Mouse (Mus musculus) kidney, postnatal 0 days (tissue): ENCODE measurements around the gene Ado. TPM values are rescaled to one million over a fixed set of nuclear protein-coding genes. Genes with fewer than 3 reads are reported as not detected.

ENCODE experiments used
- ATAC-seq: fragments of 200-750 bp; cut with Nextera tagmentation; replicated peaks from 2 replicates; pipeline ENCODE4 v1.8.0; 2017; ENCODE audit warnings: low read depth, moderate number of reproducible peaks, moderate TSS enrichment, moderate library complexity; ENCODE audit not compliant: low FRiP score
- DNase-seq: peaks from one replicate; pipeline ENCODE4 v3.0.0-alpha.2; 2016; ENCODE audit warnings: low spot score
- H3K27ac ChIP-seq: fragments of 300-500 bp; sonication (generic); 2 replicates; pipeline ENCODE4 v1.5.1; 2014; ENCODE audit warnings: mild to moderate bottlenecking
- H3K27me3 ChIP-seq: fragments of 300-500 bp; sonication (generic); 2 replicates; pipeline ENCODE4 v1.6.1; 2014; ENCODE audit warnings: low read length, mixed read lengths; ENCODE audit not compliant: insufficient read depth
- H3K36me3 ChIP-seq: fragments of 300-500 bp; sonication (generic); 2 replicates; pipeline ENCODE4 v1.6.1; 2014; ENCODE audit warnings: low read length, mixed read lengths; ENCODE audit not compliant: insufficient read depth
- H3K4me1 ChIP-seq: fragments of 300-500 bp; sonication (generic); replicated peaks from 2 replicates; pipeline ENCODE4 v1.6.1; 2014; ENCODE audit warnings: antibody characterized with exemption, low read length, mixed read lengths; ENCODE audit not compliant: insufficient read depth
- H3K4me2 ChIP-seq: fragments of 300-500 bp; sonication (generic); 2 replicates; pipeline ENCODE4 v1.6.1; 2014; ENCODE audit warnings: mild to moderate bottlenecking, low read length, moderate library complexity, mixed read lengths
- H3K4me3 ChIP-seq: fragments of 300-500 bp; sonication (generic); replicated peaks from 2 replicates; pipeline ENCODE4 v1.5.1; 2014; ENCODE audit warnings: low read depth, low read length
- H3K9ac ChIP-seq: fragments of 300-500 bp; sonication (generic); 2 replicates; pipeline ENCODE4 v1.6.1; 2014; ENCODE audit warnings: low read depth, low read length
- H3K9me3 ChIP-seq: fragments of 300-500 bp; sonication (generic); replicated peaks from 2 replicates; pipeline ENCODE4 v1.6.1; 2016; ENCODE audit warnings: low read length, inconsistent platforms, mixed read lengths
- CTCF ChIP-seq: IDR thresholded peaks from 2 replicates; pipeline ENCODE4 v1.5.1; 2016; ENCODE audit warnings: antibody characterized with exemption, low read depth, mild to moderate bottlenecking, moderate library complexity
- WGBS: fragments of 180-500 bp; shearing (Covaris S2); extraction: QIAGEN DNeasy Blood & Tissue Kit; methylation state at CpG from one replicate; pipeline ENCODE4 v1.1.7; 2014; 5-methylcytosine and 5-hydroxymethylcytosine counted together
- polyA plus RNA-seq: library from polyadenylated mRNA; unstranded; fragments of >200 nt; fragmentation: Nextera tagmentation; extraction: Ambion mirVana; gene quantifications from 2 replicates; pipeline ENCODE4 v1.2.1, GENCODE M21; 2015

The Ado gene
- polyA plus RNA-seq, 1 experiment from 2014 or later, result 51.2 TPM

DNA sequence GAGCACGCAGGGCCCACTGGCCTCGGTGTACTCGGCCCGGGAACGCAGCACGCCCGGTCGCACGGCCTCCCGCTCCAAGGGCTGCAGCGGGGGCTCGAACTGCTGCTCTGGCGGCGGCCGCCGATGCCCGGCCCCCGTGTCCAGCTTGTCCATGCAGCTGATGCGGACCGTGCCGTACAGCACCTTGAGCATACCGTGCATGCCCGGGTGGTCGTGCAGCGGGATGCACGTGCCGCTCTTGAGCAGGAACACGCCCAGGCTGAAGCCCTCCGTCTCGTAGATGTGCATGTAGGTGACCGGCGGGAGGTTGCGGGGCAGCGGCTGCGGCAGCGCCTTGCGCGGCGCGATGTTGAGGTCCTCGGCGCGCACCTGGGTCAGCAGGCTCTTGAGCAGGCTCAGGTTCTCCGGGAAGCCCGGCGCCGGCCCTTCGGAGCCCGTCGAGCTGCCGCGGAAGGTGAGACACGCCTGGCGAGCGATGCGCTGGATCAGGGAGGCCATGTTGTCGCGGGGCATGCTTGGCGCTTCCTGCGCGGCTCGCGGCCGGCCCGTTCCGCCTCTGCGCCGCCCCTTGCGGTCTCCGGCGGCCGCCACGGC lies 397 bp downstream of the Ado start:
- peak overlapping the region; percentile 91 for H3K9ac ChIP-seq
- TF ChIP-seq CTCF, result no peak
- under 1% methylated on average over 66 of the region's 73 CpGs for WGBS

GRCm38 (mm10) chr10:67547850-67548260 lies 900 bp downstream of the Ado start:
- Histone ChIP-seq H3K36me3 (peaks cover 3% of the 10 kb centered on the region; the same call in 1 of the 2 replicates), H3K4me1 (peaks cover 9% of the 10 kb centered on the region; the same call in 1 of the 2 replicates), H3K9me3 (no peaks in the 10 kb centered on the region), H3K4me3 (peak overlapping the region; percentile 90), H3K27ac (peak overlapping the region; percentile 95), H3K27me3 (no peaks in the 10 kb centered on the region), H3K4me2 (peak overlapping the region; percentile 96), H3K9ac (peak overlapping the region; percentile 91)
- ATAC-seq (no peak; the same call in 1 of the 2 replicates), DNase-seq (peak; percentile 59)
- WGBS, result 1% methylated on average over 20 of the region's 20 CpGs
- peak; percentile 27; the same call in 1 of the 2 replicates for TF ChIP-seq CTCF

More for the DNA sequence above, 397 bp downstream of the Ado start:
- H3K36me3 ChIP-seq, result peaks cover 3% of the 10 kb centered on the region; the same call in 1 of the 2 replicates
- H3K27me3 ChIP-seq, result no peaks in the 10 kb centered on the region
- H3K4me1 ChIP-seq, result peaks cover 9% of the 10 kb centered on the region; the same call in 1 of the 2 replicates
- H3K4me3 ChIP-seq, result peak overlapping the region; percentile 90
- H3K27ac ChIP-seq, result peak overlapping the region; percentile 95
- ATAC-seq, result peak; percentile 75
- H3K4me2 ChIP-seq, result peak overlapping the region; percentile 96
- peak; percentile 65 for DNase-seq
- H3K9me3 ChIP-seq, result no peaks in the 10 kb centered on the region

DNA sequence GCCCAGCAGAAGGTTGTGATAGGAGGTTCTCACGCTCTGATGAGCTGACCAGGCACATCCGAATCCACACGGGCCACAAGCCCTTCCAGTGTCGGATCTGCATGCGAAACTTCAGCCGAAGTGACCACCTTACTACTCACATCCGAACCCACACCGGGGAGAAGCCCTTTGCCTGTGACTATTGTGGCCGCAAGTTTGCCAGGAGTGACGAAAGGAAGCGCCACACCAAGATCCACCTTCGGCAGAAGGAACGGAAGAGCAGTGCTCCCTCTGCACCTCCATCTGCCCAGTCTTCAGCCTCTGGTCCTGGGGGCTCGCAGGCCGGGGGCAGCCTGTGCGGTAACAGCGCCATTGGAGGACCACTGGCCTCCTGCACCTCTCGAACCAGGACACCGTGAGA lies 8.2 kb downstream of the Ado start:
- H3K27ac ChIP-seq, result no peak overlapping the region
- peaks cover 32% of the 10 kb centered on the region for H3K27me3 ChIP-seq
- ATAC-seq (no peak), DNase-seq (no peak)
- H3K4me1 ChIP-seq, result peaks cover 12% of the 10 kb centered on the region; the same call in 1 of the 2 replicates
- no peak overlapping the region for H3K4me2 ChIP-seq
- no peak overlapping the region for H3K9ac ChIP-seq
- no peak overlapping the region for H3K4me3 ChIP-seq
- 35% methylated on average over 19 of the region's 19 CpGs for WGBS
- no peaks in the 10 kb centered on the region for H3K9me3 ChIP-seq
- peaks cover 3% of the 10 kb centered on the region; the same call in 1 of the 2 replicates for H3K36me3 ChIP-seq
- TF ChIP-seq CTCF, result no peak

DNA sequence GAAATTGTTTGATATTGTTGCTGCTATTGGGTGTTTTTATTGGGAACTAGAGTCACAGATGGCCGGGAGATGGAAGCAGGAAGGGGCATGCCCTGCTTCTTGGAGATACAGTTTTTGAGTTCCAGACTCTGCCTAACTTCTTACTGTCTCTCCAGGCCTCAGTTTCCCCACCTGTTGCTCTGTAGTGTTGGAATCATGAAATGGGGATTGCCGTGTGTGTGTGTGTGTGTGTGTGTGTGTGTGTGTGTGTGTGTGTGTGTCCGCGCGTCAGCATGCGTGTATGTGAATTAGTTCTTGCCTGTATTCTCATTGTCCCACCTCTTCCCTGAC lies 9.4 kb downstream of the Ado start:
- Histone ChIP-seq H3K9ac (no peak overlapping the region), H3K27ac (no peak overlapping the region), H3K36me3 (0 out of 2 replicates have a peak, but pooled peaks cover under 1% of the 10 kb centered on the region), H3K9me3 (no peaks in the 10 kb centered on the region), H3K4me3 (no peak overlapping the region), H3K4me1 (peaks cover 12% of the 10 kb centered on the region; the same call in 1 of the 2 replicates), H3K27me3 (peaks cover 45% of the 10 kb centered on the region), H3K4me2 (peak overlapping the region; percentile 90)
- WGBS, result 49% methylated on average over 6 of the region's 6 CpGs
- no peak for TF ChIP-seq CTCF
- no peak for DNase-seq
- no peak for ATAC-seq

DNA sequence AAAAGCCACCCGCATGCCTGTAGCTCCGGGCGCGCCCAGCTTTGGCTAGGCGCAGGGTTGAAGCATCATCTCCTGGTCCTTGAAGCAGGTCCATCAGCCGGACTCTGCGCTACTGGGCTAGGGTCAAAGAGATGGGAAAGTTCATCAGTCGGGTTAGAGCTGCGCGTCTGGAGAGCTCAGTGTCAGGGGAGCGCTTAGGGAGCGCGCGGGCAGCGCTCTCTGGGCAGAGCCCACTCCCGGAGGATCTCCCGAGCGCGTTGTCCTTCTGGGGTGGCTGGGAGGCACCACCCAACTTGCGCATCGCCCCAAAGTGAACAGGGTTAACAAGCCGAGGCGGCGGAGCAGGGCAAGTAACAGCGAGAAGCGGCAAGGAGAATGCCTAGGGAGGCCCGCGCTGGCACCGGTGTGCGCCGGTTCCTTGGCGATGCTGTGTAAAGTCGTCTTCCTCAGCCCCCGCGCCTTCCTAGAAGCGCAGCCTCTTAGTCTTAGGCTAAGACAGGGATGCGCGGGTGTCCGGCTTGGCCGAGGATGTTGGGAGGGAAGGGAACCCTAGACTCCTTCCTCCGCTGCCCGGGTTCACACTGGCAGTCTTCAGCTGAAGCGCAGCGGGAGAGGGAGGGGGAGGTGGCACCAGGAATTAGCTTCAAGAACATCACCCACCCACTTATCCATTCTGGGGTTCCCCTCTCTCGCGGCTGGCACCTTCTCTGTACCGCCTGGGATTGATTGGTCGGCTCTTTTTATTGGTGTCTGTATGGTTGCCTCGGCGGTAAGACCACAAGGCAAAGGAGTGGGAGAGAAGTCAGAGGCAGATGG lies 10.0 kb downstream of the Ado start:
- H3K36me3 ChIP-seq, result no peaks in the 10 kb centered on the region
- no peak for ATAC-seq
- H3K4me3 ChIP-seq, result peak overlapping the region; percentile 53
- H3K9me3 ChIP-seq, result no peaks in the 10 kb centered on the region
- peaks cover 50% of the 10 kb centered on the region for H3K27me3 ChIP-seq
- no peak for DNase-seq
- TF ChIP-seq CTCF, result no peak
- WGBS, result under 1% methylated on average over 48 of the region's 50 CpGs
- peaks cover 12% of the 10 kb centered on the region; the same call in 1 of the 2 replicates for H3K4me1 ChIP-seq
- peak overlapping the region; percentile 90 for H3K4me2 ChIP-seq
- H3K9ac ChIP-seq, result no peak overlapping the region
- no peak overlapping the region for H3K27ac ChIP-seq

DNA sequence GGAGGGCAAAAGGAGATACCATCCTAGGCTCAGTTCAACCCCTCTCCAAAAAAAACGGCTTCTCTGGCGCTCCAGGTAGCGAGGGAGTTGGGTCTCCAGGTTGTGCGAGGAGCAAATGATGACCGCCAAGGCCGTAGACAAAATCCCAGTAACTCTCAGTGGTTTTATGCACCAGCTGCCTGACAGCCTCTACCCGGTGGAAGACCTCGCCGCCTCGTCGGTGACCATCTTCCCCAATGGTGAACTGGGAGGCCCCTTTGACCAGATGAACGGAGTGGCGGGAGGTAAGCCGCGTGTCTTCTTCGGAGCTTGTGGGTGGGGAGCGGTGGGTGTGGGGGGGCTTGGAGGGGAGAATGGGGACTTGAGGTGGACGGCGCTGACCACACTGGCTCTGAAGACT lies 10.6 kb downstream of the Ado start:
- Histone ChIP-seq H3K27me3 (peaks cover 56% of the 10 kb centered on the region), H3K4me3 (peak overlapping the region; percentile 53)
- no peak for ATAC-seq

More for the DNA sequence above, 10.6 kb downstream of the Ado start:
- peaks cover 12% of the 10 kb centered on the region; the same call in 1 of the 2 replicates for H3K4me1 ChIP-seq
- H3K36me3 ChIP-seq, result no peaks in the 10 kb centered on the region
- no peak for DNase-seq
- H3K9me3 ChIP-seq, result no peaks in the 10 kb centered on the region
- TF ChIP-seq CTCF, result no peak
- 2% methylated on average over 19 of the region's 19 CpGs for WGBS
- H3K4me2 ChIP-seq, result peak overlapping the region; percentile 90
- H3K27ac ChIP-seq, result no peak overlapping the region
- H3K9ac ChIP-seq, result 0 out of 2 replicates have a peak overlapping the region, but pooled peaks have one; percentile 58
